Mouse (Mus musculus): ENCODE data around the gene Dnajc6.

Gene Dnajc6

GRCm38 (mm10) chr4:101569076-101569475, 72.6 kb downstream of the Dnajc6 start:
- no peak for DNase-seq (ENCODE audit: low spot score)

GRCm38 (mm10) chr4:101572142-101572541, 75.7 kb downstream of the Dnajc6 start:
- no peak for DNase-seq (ENCODE audit: low spot score)

- no peak for DNase-seq (ENCODE audit: low spot score)
Observed at GRCm38 (mm10) chr4:101575307-101575706, 78.9 kb downstream of the Dnajc6 start.

GRCm38 (mm10) chr4:101578720-101579119, 82.3 kb downstream of the Dnajc6 start:
- no peak for DNase-seq (ENCODE audit: low spot score)

- DNase-seq (ENCODE audit: low spot score) = no peak
Observed at GRCm38 (mm10) chr4:101579517-101579916, 83.1 kb downstream of the Dnajc6 start.

- DNase-seq (ENCODE audit: low spot score) = no peak
Observed at GRCm38 (mm10) chr4:101581156-101581555, 84.7 kb downstream of the Dnajc6 start.

- no peak for DNase-seq (ENCODE audit: low spot score)
Observed at GRCm38 (mm10) chr4:101582882-101583281, 86.4 kb downstream of the Dnajc6 start.

- no peak for DNase-seq (ENCODE audit: low spot score)
Observed at GRCm38 (mm10) chr4:101584524-101585454, 88.3 kb downstream of the Dnajc6 start.

GRCm38 (mm10) chr4:101585455-101586184, 89.2 kb downstream of the Dnajc6 start:
- no peak for DNase-seq (ENCODE audit: low spot score)

- DNase-seq (ENCODE audit: low spot score) = no peak
Observed at GRCm38 (mm10) chr4:101588932-101589331, 92.5 kb downstream of the Dnajc6 start.

GRCm38 (mm10) chr4:101589771-101590170, 93.3 kb downstream of the Dnajc6 start:
- no peak for DNase-seq (ENCODE audit: low spot score)

- no peak for DNase-seq (ENCODE audit: low spot score)
Observed at GRCm38 (mm10) chr4:101591400-101591799, 95.0 kb downstream of the Dnajc6 start.

GRCm38 (mm10) chr4:101592466-101592865, 96.0 kb downstream of the Dnajc6 start:
- DNase-seq (ENCODE audit: low spot score) = no peak

GRCm38 (mm10) chr4:101601758-101602157, 105.3 kb downstream of the Dnajc6 start:
- DNase-seq (ENCODE audit: low spot score) = no peak

- DNase-seq (ENCODE audit: low spot score) = no peak
Observed at GRCm38 (mm10) chr4:101603635-101604034, 107.2 kb downstream of the Dnajc6 start.

GRCm38 (mm10) chr4:101616520-101616919, 120.1 kb downstream of the Dnajc6 start:
- DNase-seq (ENCODE audit: low spot score) = no peak

- DNase-seq (ENCODE audit: low spot score) = no peak
Observed at GRCm38 (mm10) chr4:101617742-101618141, 121.3 kb downstream of the Dnajc6 start.

GRCm38 (mm10) chr4:101620206-101620605, 123.8 kb downstream of the Dnajc6 start:
- no peak for DNase-seq (ENCODE audit: low spot score)

GRCm38 (mm10) chr4:101621241-101621640, 124.8 kb downstream of the Dnajc6 start:
- DNase-seq (ENCODE audit: low spot score) = no peak

GRCm38 (mm10) chr4:101625278-101625677, 128.8 kb downstream of the Dnajc6 start:
- no peak for DNase-seq (ENCODE audit: low spot score)

GRCm38 (mm10) chr4:101635596-101635995, 139.1 kb downstream of the Dnajc6 start:
- no peak for DNase-seq (ENCODE audit: low spot score)

GRCm38 (mm10) chr4:101637472-101637871, 141.0 kb downstream of the Dnajc6 start:
- no peak for DNase-seq (ENCODE audit: low spot score)

GRCm38 (mm10) chr4:101640631-101641030, 144.2 kb downstream of the Dnajc6 start:
- no peak for DNase-seq (ENCODE audit: low spot score)
